Mouse (Mus musculus) small intestine, adult 2 months (tissue): ENCODE measurements around the gene Ndc80.

Experiments
- CTCF ChIP-seq: fragments of 200-500 bp; IDR thresholded peaks from 2 replicates; pipeline ENCODE4 v1.5.1; 2012; ENCODE audit warnings: low read depth, mild to moderate bottlenecking, control low read depth, inconsistent platforms, low read length, moderate library complexity, mixed read lengths; ENCODE audit not compliant: insufficient replicate concordance, insufficient read length; ENCODE audit errors: extremely low read depth
- POLR2A ChIP-seq: fragments of 200-500 bp; IDR thresholded peaks from 2 replicates; pipeline ENCODE4 v1.6.1; 2012; ENCODE audit warnings: low read depth, mild to moderate bottlenecking, control low read depth, inconsistent platforms, low read length, moderate library complexity

GRCm38 (mm10) chr17:71485791-71486230 lies 40.8 kb downstream of the Ndc80 start:
- TF ChIP-seq POLR2A (no peak), CTCF (no peak)
